Mouse (Mus musculus) cerebellum, adult 11-12 months (tissue): Measurements from ENCODE around the gene Ceacam19.
A peak's percentile ranks its signal among the peaks of the same experiment; 100 is the strongest.
"Not testable (repeated sequence)": the region's sequence is repeated elsewhere in the genome, so short reads cannot be mapped to it uniquely, and the experiment has no call there.

Experiments
- DNase-seq: peaks from one replicate; pipeline ENCODE4 v3.0.0; 2022

Ceacam19 gene

DNA sequence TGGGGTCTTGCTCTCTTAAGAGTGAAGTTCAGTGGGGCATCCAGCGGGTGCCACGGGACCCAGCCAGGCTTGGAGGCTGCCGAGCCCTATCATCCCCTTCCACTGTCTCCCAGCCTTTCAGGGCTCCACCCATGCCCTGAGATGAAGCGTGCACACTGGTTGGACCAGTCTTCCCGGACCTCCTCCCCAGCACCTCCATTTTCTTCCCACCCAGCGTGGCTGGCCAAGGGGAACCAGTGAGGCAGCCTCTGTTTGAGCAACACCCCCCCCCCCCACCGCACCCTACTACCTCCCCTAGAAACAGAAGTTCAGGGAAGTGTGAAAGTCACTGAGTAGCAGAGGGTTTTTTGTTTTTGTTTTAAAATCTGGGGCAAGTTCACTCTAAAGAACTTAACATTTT, at the start of gene Ceacam19:
Ceacam19 (minus strand) TSS at position 117 of the 400 bp plus-strand sequence.
- DNase-seq: no peak

- no peak for DNase-seq
These were observed 49.6 kb upstream of the Ceacam19 start for GRCm38 (mm10) chr7:19937229-19937821.

GRCm38 (mm10) chr7:19935961-19936360, 48.2 kb upstream of the Ceacam19 start:
- DNase-seq: no peak

DNA sequence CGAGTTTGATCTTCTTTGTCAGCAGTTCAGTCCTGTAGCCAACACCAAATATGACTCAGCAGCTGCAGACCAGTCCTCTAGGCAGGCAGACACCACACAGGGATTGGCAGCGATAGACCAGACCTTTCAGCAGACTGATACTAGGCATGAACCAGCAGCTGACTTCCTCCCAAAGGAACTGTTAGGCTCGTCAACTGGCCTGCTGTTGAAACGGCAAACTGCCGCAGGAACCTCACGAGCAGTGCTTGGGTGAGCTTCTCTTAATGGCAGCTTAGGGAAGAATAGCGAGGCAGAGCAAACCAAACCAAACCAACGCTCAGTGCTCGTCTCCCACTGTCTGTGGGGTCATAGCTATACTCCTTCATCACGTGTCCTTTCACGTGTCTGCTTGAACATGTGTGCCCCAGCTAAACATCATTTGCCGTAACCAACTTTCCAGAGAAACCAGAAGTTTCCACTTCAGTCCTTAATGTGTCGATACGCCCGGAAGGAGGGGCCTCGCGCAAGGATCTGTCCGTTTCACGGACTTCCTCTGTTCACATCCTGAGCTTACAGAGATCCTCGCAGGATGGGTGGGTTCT, 47.5 kb upstream of the Ceacam19 start:
- DNase-seq: no peak

GRCm38 (mm10) chr7:19932877-19933809, 45.4 kb upstream of the Ceacam19 start:
- DNase-seq: peak; percentile 62

GRCm38 (mm10) chr7:19932133-19932876, 44.5 kb upstream of the Ceacam19 start:
- DNase-seq: peak; percentile 20

- DNase-seq: not testable (repeated sequence)
These were observed 42.7 kb upstream of the Ceacam19 start for GRCm38 (mm10) chr7:19930481-19930880.

GRCm38 (mm10) chr7:19928486-19928885, 40.7 kb upstream of the Ceacam19 start:
- DNase-seq: no peak

DNA sequence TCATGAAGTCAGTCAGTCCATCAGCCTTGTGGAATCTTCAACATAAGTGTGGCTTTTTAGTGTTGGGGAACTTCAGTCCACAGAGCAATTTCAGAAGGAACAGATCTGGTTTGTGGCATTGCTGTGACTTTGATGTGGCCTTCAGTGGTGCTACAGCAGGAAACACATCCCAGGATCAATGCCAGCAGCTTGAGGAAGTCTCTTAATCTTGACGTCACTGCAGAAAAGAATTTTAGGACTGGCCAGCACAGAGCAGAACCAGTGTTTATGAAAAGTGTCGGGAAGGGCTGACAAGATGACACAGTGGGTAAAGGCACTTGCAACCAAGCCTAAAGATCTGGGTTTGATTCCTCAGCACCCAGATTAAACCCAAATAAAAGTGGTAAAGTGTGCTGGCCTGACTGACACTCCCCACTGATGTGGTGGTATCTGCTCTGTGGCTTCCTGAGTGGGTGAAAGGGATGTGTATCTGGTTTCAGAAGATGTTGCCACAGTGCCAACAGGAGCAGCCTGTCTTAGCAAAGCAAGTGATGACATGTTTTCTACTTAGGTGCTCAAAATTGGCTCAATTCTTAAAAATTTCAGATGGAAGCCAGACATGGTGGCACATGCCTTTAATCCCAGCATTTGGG, 39.2 kb upstream of the Ceacam19 start:
- DNase-seq: no peak

- DNase-seq: no peak
These were observed 37.6 kb upstream of the Ceacam19 start for GRCm38 (mm10) chr7:19925376-19925775.

- DNase-seq: no peak
These were observed 36.0 kb upstream of the Ceacam19 start for GRCm38 (mm10) chr7:19923797-19924196.

DNA sequence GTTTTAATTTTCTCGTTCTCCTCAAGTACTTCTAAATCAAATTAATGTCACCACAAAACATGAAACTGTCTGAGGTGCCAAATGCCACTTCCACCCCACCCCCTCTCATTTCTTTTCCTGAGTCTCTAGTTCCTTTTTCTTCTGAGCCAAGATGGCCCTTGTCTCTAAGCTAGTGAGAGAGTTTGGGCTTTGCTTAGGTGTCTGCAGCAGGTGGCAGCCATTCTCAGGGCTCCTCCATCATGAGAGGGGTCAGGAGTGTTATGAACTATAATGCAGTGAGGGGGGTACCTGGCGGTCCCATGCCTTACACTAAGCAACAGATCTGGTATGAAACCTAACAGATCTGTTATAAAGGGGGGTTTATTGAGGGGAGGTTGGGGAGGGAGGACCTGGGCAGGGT, 35.6 kb upstream of the Ceacam19 start:
- DNase-seq: no peak

DNA sequence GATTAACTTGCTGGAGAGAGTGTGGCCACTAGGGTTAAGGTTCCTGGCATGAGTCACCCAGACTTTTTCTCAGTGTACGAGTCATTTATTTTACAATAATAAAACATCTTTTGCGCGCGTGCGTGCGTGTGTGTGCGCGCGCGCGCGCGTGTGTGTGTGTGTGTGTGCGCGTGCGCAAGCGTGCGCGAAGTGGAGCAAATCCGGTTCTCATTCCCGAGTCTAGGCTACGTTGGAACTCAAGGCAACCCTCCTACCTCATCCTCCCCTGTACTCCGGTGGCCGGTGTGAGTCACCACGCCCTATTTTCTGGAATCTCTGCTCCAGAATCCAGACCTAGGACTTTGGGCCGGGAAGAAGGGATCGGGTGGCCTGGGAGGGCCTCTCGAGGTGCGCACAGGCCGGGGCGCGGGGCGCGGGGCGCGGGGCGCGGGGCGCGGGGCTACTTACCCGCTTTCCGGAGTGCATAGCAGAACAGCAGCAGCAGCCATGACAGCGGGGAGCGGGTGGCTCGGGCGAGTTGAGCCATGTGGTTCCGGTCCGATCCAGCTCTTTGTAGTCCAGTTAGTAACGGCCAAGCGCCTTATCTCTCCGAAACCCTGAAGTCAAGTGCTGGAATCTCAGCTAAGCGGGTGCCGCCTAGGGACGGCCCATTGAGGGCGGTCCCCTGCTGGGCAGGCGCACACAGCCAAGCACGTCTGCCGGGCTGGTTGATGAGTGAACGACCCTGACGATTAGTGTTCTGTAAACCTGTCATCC, 32.9 kb upstream of the Ceacam19 start, which contains the start of gene Pvr:
Pvr (minus strand) TSS at position 655 of the 756 bp plus-strand sequence.
- peak; percentile 66 for DNase-seq

DNA sequence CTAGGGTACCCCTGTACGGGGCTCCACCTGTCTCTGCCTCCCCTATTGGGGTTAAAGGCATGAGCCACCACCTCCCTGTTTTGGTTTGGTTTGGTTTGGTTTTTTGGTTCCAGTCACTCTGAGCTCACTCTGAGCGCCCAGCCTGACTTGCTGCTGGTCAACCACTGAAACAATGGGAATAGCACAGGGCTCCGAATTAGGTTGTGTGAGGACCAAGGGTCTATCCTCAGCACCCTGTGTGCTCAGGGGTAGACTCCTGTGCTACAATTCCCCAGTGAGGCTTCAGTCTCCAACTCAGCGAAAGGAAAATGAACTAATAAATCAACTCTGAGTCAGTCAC, 32.4 kb upstream of the Ceacam19 start:
- no peak for DNase-seq

GRCm38 (mm10) chr7:19914558-19914957, 26.8 kb upstream of the Ceacam19 start:
- no peak for DNase-seq

GRCm38 (mm10) chr7:19911695-19912524, 24.1 kb upstream of the Ceacam19 start:
- DNase-seq: no peak

DNA sequence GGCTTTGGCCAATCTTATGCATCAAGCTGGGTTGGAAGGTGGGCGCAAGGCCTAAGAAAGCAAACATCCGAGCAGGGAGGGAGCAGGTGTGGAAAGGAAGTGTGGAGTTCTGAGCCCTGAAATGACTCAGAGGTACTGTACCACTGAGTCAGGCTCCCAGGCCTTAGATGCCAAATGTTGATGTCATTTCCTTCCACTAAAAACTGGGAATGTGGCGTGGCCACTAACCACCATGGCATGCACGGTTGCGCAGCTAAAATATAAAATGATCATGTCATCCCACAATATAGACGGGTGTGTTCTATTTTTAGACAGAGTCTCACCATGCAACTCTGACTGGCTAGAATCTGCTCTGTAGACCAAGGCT, 23.5 kb upstream of the Ceacam19 start:
- no peak for DNase-seq

- DNase-seq: peak; percentile 52
These were observed 22.9 kb upstream of the Ceacam19 start for GRCm38 (mm10) chr7:19910421-19911291.

- no peak for DNase-seq
These were observed 2.1 kb upstream of the Ceacam19 start for GRCm38 (mm10) chr7:19889881-19890280.

- DNase-seq: no peak
These were observed 7.0 kb downstream of the Ceacam19 start for GRCm38 (mm10) chr7:19880754-19881153.
